Mouse (Mus musculus) urinary bladder, adult 2 months (tissue): ENCODE measurements around the gene AW011738. TPM values are rescaled to one million over a fixed set of nuclear protein-coding genes. Genes with fewer than 3 reads are reported as not detected.

ENCODE experiments used
- DNase-seq: peaks from one replicate; pipeline ENCODE4 v3.0.0; 2022; ENCODE audit warnings: low spot score
- polyA plus RNA-seq: library from polyadenylated mRNA; depleted of rRNA; stranded (reverse); fragments of >200 nt; gene quantifications from 2 replicates; pipeline ENCODE4 v1.2.3, GENCODE M21; 2012; rRNA removed

Gene AW011738
- polyA plus RNA-seq, result 3.0 and 3.1 TPM in 2 replicates

GRCm38 (mm10) chr4:156203001-156203412 lies at the start of gene AW011738:
Gene AW011738 (plus strand): TSS chr4:156203304.
- peak; percentile 31 for DNase-seq

DNA sequence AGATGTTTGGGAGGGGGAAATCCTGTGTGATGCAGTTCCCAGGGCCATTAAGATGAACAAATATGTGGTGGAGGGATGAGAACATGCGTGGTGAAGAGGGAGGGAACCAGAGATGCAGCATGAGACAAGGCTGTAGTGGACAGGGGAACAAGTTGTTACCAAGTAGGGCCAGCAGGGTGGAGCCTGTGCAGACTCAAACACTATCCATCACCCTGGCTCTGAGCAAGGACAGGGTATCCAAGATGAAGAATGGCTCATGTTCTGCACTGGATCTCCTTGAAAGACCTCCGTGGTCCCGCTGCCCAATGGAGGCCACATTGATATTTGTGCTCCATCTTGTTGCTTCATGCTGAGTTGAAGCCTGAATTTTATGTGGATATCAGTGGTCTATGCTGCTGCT lies 48.3 kb upstream of the AW011738 start:
- DNase-seq, result no peak

- no peak for DNase-seq
Observed at GRCm38 (mm10) chr4:156166477-156166876, 36.6 kb upstream of the AW011738 start.

GRCm38 (mm10) chr4:156168611-156169010 lies 34.5 kb upstream of the AW011738 start:
- peak; percentile 16 for DNase-seq

DNA sequence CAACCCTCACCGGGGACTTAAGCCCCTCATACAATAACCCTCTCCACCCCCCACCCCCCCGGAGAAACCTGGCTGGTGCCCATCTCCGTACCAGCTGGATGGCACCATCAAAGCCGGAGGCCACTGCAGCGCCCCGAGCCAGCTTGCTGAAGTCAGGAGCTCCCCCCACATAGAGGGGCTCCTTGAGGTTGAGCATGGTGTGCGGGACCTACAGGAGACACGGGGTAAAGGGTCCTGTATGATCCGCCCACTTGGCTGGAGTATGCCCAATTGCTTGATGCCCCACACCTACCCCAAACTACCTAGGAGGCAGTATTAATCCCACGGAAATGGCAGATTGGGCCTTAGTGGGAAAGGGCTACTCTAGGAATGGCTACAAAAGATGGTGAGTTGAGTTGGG lies 34.0 kb upstream of the AW011738 start:
- peak; percentile 14 for DNase-seq

DNA sequence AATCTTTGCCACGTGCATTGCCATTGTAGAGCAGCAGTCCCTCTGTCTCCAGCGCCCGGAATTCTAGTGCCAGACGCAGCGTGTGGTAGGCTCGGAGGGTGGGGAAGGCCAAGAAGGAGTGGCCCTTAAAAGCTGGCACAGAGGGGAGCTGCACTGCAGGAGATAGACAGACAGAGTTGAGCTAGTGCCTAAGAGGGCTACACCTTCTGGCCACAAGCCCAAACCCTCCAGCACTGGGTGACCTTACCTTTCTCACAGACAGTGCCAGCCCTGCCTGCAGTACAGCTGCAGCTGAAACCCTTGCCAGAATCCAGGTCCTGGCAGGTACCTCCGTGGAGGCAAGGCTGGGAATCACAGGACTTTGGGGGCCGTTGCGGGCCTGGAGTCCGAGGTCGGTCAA lies 31.3 kb upstream of the AW011738 start:
- DNase-seq, result peak; percentile 14

- DNase-seq, result no peak
Observed at GRCm38 (mm10) chr4:156177630-156178029, 25.5 kb upstream of the AW011738 start.

DNA sequence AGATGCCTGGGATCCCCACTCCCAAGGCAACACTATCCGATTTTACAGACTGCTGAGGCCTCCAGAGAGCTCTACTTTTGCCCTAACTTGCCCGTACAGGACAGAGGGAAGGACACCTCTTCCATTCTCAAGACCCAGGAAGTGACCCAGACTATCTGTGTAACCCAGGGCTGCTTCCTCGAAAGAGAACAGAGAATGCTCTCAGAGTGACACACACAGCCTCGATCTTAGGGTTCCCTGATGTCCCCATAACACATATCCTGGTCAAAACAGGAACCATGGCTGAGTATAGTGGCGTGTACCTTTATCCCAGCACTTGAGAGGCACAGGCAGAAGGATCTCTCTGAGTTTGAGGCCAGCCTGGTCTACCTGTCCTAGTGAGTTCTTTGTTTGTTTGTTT lies 19.4 kb upstream of the AW011738 start:
- no peak for DNase-seq

GRCm38 (mm10) chr4:156184291-156184954 lies 18.7 kb upstream of the AW011738 start:
- no peak for DNase-seq

- DNase-seq, result no peak
Observed at GRCm38 (mm10) chr4:156185456-156185949, 17.6 kb upstream of the AW011738 start.

GRCm38 (mm10) chr4:156185950-156186850 lies 16.9 kb upstream of the AW011738 start:
- DNase-seq, result no peak

DNA sequence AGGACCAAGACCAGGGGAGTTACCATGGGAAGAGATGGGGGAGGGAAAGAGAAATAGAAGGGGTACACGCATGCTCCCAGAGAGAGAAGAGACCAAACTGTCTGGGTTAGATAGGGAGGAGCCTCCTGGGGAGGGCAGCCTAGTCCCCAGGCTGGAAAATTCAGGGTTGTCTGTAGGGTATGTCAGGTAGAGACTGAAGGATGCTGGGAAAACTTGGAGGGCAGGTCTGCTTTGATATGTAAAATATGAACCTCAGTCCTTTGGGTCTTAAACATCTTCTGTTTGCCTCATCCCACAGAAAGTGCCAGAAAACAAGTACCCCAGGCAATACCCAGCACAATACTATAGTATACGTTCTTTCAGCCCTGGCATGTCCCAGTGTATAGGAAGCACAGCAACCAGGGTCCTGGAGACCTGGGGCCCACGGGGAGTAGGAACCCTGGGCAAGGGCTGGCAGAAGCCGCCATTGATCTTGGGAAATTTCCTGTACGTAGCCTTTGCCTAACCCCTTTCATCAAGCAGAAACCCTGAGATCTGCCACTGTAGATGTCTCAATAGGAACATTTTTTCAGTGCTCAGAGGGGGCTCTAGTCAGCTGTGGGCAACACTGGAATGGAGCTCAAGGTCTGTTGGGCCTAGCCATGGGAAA lies 14.8 kb upstream of the AW011738 start:
- no peak for DNase-seq

- no peak for DNase-seq
Observed at GRCm38 (mm10) chr4:156188811-156189323, 14.2 kb upstream of the AW011738 start.

DNA sequence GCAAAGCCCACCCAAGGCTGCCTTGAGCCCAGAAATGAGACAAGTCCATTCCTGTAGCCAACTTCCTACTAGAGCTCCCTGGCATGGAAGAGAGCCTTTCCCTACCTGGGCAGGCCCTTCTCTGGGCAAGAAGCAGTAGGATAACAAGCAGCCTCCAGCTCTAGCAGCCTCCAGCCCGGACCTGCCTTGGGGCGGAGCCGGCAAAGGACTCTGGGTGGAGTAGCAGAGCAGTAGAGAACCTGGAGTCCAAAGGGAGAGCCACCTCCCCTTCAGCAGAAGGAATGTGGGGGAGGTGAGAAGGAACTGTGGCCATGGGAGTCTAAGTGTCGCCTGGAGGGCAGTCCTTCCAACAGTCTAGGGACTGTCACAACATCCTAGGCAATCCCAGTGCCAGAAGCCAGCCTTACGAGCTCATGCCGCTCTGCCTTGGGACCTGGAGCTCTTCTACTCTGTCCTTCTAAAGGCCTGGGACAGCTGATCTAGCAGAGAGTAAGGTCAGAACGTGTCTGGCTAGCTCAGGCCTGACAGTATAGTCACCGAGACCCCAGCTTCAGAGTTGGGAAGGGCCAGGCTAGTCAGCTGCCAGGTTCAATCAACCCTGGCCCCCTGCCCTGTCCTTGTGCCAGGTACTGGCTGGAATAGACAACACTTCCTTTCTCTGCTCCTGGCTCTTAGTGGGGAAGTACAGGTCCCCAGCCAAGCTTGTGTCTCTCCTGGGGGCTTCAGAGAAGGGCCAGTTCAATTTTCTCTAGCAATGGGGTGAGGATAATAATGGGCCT lies 10.5 kb upstream of the AW011738 start:
- DNase-seq, result peak; percentile 45

- DNase-seq, result no peak
Observed at GRCm38 (mm10) chr4:156193200-156193590, 9.9 kb upstream of the AW011738 start.

DNA sequence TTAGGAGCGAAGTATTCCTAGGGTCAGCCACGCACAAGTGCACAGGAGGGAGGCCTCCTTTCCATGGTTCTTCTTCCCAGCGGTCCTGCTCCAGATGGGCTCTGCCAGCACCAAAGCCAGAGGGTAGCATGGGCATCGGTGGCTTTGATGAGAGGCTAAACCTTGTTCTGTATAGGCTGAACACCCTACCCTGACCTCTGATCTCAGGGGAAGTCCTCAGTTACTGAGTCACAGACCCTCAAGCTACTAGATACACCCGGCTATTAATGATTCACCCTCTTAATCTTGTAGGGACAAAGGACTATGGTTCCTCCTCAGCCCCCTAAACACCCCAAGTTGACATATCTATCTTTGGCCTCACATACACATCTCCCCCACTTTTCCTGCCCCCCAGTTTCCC lies 9.2 kb upstream of the AW011738 start:
- no peak for DNase-seq

DNA sequence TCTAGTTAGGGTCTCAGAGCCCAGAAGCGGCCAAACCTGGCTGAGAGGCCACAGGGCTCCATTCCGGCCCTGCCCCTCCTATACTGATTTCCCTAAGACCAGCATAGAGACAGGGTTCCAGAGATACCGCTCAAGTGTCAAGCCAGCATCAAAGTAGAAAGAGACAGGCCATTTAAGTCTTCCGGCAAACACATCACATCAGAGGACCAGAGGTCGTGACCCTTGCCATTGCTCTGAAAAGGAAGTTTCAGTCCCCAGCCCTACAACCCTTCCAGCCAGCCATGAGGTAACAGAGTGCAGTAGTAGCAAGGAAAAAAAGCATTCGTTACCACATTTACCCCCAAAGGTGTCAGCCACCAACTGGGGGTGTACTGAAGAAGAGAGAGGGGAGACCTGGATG lies 8.8 kb upstream of the AW011738 start:
- DNase-seq, result no peak

DNA sequence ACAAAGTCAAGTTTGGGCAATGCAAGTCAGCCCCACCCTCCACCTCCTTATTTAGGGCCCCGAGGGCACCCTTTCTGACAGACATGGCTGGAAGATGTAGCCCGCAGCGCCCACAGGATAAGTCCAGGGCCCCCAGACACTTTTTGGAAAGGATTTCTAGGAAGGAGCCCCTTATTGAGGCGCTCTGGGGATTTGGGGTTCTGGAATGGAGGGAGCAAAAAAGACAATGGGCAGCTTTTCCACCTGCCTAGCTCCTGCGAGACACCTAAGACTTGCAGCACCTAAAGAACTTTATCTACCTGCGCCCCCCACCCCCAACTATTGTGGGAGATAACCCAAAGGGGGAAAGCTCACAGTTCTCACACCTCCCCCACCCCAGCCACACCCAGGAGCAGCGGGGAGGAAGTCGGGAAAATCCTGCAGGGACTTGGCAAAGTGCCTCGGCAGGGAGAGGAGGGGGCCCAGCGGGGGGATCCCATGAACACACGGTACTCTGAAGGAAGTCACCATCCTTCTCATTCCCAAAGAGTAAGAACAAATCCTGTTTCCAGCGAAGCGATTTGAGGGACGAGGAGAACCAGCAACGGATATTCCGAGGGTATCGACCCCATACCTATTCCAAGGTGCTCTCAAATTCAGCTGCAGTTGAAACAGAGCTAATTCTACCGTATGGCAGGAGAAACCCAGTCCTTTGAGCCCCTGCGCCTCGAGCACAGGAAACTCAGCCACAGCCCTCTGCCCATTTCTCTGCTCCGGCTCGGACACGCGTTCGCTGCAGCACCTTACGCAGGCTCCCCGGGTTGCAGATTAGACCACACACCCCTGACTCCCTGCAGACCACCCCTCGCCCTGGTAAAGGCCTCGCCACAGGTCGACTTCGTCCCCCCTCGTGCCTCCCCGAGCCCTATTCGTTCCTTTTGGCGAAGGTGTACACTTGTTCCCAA lies 6.9 kb upstream of the AW011738 start:
- no peak for DNase-seq

DNA sequence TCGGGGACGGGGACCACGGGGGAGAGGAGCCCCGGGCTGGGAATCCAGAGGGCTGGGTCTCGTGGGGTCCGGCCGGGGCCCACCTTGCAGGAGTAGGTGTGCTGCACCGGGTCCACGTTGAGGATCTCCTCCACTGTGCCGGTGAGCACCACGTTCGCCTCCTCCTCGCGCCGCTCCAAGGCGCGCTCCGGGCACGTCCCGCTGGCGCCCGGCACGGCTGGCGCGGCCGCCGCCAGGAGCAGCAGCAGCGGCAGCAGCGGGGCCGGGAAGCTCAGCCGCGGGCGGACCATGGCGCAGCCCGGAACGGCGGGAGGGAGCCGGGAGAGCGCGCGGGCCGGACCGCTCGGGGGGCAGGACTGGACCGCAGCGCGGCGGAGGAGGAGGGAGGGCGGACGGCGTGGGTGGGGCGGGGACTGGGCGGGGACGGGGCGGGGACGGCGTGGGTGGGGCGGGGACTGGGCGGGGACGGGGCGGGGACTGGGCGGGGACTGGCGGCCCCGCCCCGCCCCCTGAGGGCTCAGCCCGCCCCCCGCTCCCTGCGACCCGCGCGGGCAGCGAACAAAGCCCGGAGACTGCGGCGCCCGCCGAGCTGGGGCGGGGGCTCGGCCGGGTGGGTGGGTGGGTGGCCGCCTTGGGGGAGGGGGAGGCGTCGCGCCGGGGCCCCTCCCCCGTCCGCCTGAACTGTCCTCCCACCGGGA lies 5.8 kb upstream of the AW011738 start, which contains the start of gene Agrn:
TSS of gene Agrn (minus strand) at position 358 of the 698 bp plus-strand sequence.
- peak; percentile 74 for DNase-seq
